Mouse (Mus musculus) bone marrow macrophage, adult 2 months (primary cell): ENCODE measurements around the gene Zfp605. TPM values are rescaled to one million over a fixed set of nuclear protein-coding genes. Genes with fewer than 3 reads are reported as not detected.
A peak's percentile ranks its signal among the peaks of the same experiment; 100 is the strongest.

Source experiments
- H3K27ac ChIP-seq: 2 replicates; pipeline ENCODE4 v1.5.1; 2012; ENCODE audit warnings: low read depth, low read length; ENCODE audit not compliant: insufficient read depth
- H3K4me1 ChIP-seq: 2 replicates; pipeline ENCODE4 v1.6.1; 2012; ENCODE audit warnings: low read length; ENCODE audit not compliant: control insufficient read depth, insufficient read depth
- H3K4me3 ChIP-seq: 2 replicates; pipeline ENCODE4 v1.5.1; 2012; ENCODE audit warnings: mild to moderate bottlenecking, low read length, moderate library complexity; ENCODE audit not compliant: insufficient read depth
- CTCF ChIP-seq: IDR thresholded peaks from 2 replicates; pipeline ENCODE4 v1.5.1; 2012; ENCODE audit warnings: low read depth, mild to moderate bottlenecking, low read length, moderate library complexity
- POLR2A ChIP-seq: IDR thresholded peaks from 2 replicates; pipeline ENCODE4 v1.6.1; 2012; ENCODE audit warnings: mild to moderate bottlenecking, low read depth, low read length, borderline replicate concordance
- polyA plus RNA-seq: library from polyadenylated mRNA; stranded (reverse); fragments of >200 nt; gene quantifications from 2 replicates; pipeline ENCODE4 v1.2.4, GENCODE M21; 2012; ENCODE audit not compliant: missing spikeins, insufficient read depth, insufficient read length

Zfp605 gene
- polyA plus RNA-seq, 1 experiment: 4.5 TPM

GRCm38 (mm10) chr5:110169374-110169773 lies 59.5 kb downstream of the Zfp605 start:
- Histone ChIP-seq H3K27ac (no peak overlapping the region), H3K4me3 (no peak overlapping the region), H3K4me1 (peaks cover 4% of the 10 kb centered on the region; the same call in 1 of the 2 replicates)
- TF ChIP-seq CTCF (no peak), POLR2A (no peak)

DNA sequence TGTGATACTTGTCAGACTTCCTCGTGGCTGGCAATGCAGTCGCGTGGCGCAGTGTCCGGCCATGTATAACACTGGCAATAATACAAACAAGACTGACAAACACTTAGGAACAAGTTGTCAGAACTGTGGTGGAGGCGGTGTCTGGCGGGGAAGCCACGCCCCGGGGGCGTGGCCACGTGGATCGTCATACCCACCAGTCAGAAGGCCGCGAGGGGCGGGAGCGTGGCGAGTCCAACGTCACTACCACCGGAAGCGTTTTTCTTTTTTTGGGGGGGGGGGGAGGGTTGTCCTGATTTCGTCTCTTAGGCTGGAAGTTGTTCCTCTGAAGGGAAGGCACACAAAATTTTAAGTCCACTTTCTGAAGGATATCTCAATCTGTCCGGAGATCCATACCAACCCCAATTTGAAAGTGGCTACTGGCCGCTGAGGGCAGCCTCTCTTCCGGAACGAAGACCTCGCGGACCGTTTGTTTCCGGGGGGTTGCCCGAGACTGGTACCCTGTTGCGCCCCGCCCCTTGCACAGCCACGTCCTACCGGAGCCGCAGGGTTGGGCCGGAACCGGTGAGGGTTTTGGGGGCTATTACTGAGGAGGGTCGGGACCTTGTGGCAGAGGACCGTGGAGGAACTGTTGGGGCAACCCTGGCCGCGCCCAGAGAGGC lies 66.6 kb downstream of the Zfp605 start, which contains the start of gene Golga3:
Golga3 (plus strand) TSS at position 340 of the 659 bp plus-strand sequence.
- H3K4me3 ChIP-seq: peak within 1 kb of the TSS; percentile 93
- H3K27ac ChIP-seq: peak within 1 kb of the TSS; percentile 70
- TF ChIP-seq POLR2A: no peak
- no peak for TF ChIP-seq CTCF
- peaks cover 29% of the 10 kb centered on the region for H3K4me1 ChIP-seq

DNA sequence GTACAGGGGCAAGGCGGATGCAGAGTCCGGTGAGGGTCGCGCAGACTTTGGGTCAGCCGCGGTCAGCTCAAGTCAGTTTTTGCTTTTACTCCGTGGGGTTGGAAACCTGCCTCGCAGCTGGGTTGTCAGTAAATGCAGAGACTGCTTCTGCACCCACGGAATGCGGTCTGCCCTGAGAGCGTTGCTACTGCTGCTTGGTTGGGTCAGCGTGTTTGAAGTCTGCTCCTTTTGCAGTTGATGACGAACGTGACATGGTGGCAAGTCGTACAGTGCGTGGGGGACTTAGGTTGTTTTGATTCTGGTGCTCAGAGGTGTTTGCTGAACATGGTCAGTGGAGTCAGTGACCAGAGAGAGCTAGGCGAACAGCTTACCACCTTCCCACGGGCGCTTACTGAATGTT lies 67.1 kb downstream of the Zfp605 start:
- no peak for TF ChIP-seq CTCF
- no peak for TF ChIP-seq POLR2A
- H3K4me1 ChIP-seq: peaks cover 29% of the 10 kb centered on the region
- peak overlapping the region; percentile 93 for H3K4me3 ChIP-seq
- H3K27ac ChIP-seq: peak overlapping the region; percentile 17

DNA sequence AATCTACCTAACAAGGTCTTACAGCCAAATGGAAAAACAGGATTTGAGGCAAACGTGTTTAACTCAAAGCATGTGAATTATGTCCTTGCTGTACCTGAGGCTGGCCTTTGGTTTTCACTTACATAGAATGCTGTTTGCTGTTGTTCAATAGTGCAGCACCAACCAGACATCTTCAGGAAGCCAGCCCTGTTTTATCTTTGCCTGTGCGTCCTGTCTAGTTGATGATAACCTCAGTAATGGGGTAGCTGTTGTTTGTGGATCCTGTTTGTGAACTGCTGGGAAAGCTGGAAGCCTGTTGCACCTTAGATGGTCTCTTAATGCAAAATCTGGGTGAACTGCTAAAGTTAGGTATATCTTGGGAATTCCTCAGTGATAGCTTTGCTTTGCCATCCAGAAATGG lies 68.7 kb downstream of the Zfp605 start:
- TF ChIP-seq POLR2A: no peak
- no peak for TF ChIP-seq CTCF
- Histone ChIP-seq H3K4me3 (no peak overlapping the region), H3K4me1 (peaks cover 29% of the 10 kb centered on the region), H3K27ac (0 out of 2 replicates have a peak overlapping the region, but pooled peaks have one; percentile 8)

Other genes with a start within 250 kb of the Zfp605 start
- gene Gm15446, start 186.7 kb upstream of the Zfp605 start, polyA plus RNA-seq: 10.5 and 13.2 TPM in 2 replicates
- 13.6 and 20.8 TPM in 2 replicates for gene Zfp932, start 113.6 kb upstream of the Zfp605 start, polyA plus RNA-seq
- 5.3 and 8.8 TPM in 2 replicates for gene Gm17655, start 37.6 kb upstream of the Zfp605 start, polyA plus RNA-seq
- 0.61 and 0.79 TPM in 2 replicates for gene Gm35315, start 15.7 kb upstream of the Zfp605 start, polyA plus RNA-seq
- not detected in 2 replicates for gene Plcxd1, start 10.1 kb upstream of the Zfp605 start, polyA plus RNA-seq
- gene Gtpbp6, start 1.9 kb upstream of the Zfp605 start, polyA plus RNA-seq: 26.0 and 29.1 TPM in 2 replicates
- 42.3 and 42.5 TPM in 2 replicates for gene Chfr, start 25.8 kb downstream of the Zfp605 start, polyA plus RNA-seq
- 23.6 and 24.7 TPM in 2 replicates for gene Golga3, start 66.6 kb downstream of the Zfp605 start, polyA plus RNA-seq
- gene Ankle2, start 120.9 kb downstream of the Zfp605 start, polyA plus RNA-seq: 29.5 and 36.6 TPM in 2 replicates
- gene Pgam5, start 159.8 kb downstream of the Zfp605 start, polyA plus RNA-seq: 15.2 and 16.4 TPM in 2 replicates
- gene Pxmp2, start 176.1 kb downstream of the Zfp605 start, polyA plus RNA-seq: 3.3 and 3.4 TPM in 2 replicates
- gene Pole, start 176.2 kb downstream of the Zfp605 start, polyA plus RNA-seq: 9.2 and 12.1 TPM in 2 replicates
- not detected in 2 replicates for gene P2rx2, start 233.1 kb downstream of the Zfp605 start, polyA plus RNA-seq
- not detected in 2 replicates for gene Lrcol1, start 234.6 kb downstream of the Zfp605 start, polyA plus RNA-seq